Mouse (Mus musculus): Measurements from ENCODE around the gene Ruvbl2. TPM values are rescaled to one million over a fixed set of nuclear protein-coding genes. Genes with fewer than 3 reads are reported as not detected.
"Not testable (repeated sequence)": the region's sequence is repeated elsewhere in the genome, so short reads cannot be mapped to it uniquely, and the experiment has no call there.

The Ruvbl2 gene
- total RNA-seq (2022) = 10 to 100 TPM; 23.1 to 31.5 (median 26.8) TPM

DNA sequence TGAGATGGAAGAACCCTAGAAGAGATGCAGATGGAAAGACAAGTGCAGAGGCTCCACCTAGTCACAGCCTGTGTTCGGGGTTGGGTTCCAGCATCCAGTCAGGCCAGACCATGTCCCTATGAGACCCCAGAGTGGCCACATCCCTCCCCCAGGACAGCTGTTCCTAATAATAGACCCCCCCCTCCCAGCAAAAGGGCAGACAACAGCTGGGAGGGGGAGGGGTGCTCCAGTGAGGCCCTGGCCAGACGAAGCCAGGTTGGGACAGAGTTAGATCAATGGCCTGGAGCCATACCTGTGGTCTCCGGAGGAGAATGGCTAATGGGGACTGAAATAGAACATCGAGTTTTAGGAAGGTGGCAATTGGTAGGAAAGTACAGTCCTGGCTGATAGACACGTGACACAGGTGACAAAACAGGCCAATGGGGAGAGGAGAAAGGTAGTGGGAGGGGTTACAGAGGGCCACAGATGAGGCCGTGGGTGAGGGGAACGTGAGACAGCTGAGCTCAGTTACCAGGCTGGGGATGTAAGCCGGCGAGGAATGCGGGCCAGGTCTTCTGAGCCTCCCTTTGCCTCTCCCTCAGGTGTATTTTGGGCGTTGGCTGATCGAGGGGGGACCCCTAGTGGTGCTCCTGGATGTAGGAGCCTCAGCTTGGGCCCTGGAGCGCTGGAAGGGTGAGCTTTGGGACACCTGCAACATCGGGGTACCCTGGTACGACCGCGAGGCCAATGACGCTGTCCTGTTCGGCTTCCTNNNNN, at the start of gene Ruvbl2:
TSS of gene Ruvbl2 (minus strand) at position 576 of the 756 bp plus-strand sequence.
- no peak for DNase-seq (ENCODE audit: low spot score)

DNA sequence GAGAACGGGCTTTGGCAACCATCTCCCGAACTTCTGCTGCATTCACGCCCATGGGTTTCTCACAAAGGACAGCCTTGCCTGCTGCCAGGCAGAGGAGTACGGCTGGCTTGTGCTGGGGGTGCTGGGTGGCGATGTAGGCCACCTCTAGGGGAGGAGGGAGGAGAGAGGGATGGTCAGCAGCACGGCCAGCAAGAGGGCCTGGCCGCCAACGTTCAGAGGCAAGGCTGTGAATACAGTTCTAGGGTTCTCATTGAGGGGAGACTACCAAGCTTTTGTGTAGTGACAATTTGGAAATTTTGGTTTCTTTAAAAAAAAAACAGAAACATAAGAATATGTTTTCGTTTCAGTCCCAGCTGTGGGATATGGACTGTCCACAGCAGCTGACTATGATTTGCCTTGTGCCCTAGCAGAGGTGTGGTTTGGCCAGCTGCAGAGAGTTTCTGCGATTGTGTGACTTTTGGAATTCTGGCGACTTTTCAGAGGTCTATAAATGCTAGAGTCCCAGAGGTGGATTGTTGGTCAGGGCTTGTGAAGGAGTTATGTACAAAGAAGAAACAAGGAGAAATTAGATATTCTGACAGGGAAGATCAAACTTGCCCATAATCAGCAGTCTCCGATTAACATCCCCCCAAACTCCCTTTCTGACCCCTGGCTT, 49.0 kb upstream of the Ruvbl2 start, which contains the start of gene Gm45808:
TSS of gene Gm45808 (minus strand) at position 51 of the 655 bp plus-strand sequence.
- no peak for DNase-seq (ENCODE audit: low spot score)

DNA sequence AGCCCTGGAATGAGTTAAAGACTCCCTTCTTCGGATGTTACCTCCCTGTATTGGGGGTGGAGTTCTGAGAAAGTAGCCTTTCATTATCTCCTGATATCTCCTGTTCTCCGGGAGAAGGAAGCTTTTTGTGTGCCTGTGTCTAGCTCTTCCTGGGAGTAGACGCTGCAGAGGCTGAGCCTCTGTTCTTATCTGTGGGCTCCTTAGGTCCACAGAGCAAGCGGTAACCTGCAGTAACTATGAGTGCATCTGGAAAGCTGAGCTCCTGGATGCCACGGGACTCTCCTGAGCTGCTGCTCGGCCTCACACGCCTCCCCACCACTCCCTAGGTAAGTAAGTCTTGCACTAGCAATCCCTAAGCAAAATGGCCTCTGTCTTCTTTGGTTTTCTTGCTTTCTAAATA, 48.3 kb upstream of the Ruvbl2 start:
- no peak for DNase-seq (ENCODE audit: low spot score)

DNA sequence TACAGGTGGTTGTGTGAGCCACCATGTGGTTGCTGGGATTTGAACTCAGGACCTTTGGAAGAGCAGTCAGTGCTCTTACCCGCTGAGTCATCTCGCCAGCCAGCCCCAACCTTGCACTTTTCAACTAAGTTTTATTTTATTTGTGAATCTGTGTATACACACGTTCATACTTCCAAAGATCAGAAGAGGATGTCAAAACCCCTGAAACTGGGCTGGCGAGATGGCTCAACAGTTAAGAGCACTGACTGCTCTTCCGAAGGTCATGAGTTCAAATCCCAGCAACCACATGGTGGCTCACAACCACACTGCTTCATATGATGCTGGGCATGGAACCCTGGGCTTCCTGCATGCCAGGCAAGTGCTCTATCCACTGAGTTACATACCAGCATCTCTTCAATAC, 47.1 kb upstream of the Ruvbl2 start:
- not testable (repeated sequence) for DNase-seq (ENCODE audit: low spot score)

DNA sequence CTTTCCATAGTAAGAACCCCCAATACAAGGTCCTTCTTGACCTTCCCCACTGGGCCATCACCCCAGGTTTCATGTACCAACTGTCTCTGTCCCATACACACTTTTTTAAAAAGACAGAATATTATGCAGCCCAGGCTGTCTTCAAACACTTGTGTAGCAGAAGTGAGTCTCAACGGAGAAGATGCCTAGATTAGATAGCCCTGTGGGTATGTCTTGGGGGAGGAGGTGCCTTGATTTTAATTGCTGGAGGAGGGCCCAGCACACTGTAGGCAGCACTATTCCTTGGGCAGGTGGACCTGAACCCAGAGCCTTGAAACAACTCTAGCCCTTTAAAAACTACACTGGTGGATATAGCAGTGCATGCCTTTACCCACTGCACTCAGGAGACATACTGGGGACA, 44.3 kb upstream of the Ruvbl2 start:
- no peak for DNase-seq (ENCODE audit: low spot score)

DNA sequence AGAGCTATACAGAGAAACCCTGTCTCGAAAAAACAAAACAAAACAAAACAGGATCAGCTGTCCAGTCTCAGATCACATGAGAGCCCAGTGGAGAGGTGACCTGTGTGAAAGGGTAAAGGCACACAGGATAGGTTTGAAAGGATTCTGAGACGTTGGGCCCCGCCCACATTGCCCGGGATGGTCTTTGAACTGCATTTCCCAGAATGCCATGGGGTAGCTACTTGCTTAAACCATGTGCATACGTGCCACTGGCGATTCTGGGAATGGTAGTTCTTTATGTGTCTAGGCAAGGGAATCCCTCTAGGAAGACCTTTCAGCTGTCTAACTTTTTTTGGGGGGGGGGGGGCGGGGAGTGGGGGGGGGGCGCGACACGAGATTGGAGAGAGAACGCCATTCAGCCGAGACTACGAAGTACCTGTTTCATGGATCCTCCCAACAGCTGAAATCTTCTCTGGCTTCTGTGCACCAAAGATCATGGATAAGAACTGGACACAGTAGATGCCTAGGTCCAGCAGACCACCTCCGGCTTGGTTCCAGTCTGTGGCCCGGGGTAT, 43.6 kb upstream of the Ruvbl2 start, which contains the start of gene Tulp2:
TSS of gene Tulp2 (plus strand) at position 504 of the 554 bp plus-strand sequence.
- DNase-seq (ENCODE audit: low spot score) = peak; percentile 61

DNA sequence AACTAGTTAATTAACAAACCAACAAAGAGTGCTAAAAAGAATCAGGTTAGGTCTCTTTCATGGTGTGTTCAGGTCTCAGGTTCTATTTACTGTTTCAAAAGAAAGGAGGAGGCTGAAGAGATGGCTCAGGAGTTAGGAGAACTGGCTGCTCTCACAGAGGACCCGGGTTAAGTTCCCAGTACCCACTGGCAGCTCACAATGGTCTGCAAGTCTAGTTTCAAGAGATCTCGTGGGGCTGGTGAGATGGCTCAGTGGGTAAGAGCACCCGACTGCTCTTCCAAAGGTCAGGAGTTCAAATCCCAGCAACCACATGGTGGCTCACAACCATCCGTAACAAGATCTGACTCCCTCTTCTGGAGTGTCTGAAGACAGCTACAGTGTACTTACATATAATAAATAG, 42.4 kb upstream of the Ruvbl2 start:
- not testable (repeated sequence) for DNase-seq (ENCODE audit: low spot score)

DNA sequence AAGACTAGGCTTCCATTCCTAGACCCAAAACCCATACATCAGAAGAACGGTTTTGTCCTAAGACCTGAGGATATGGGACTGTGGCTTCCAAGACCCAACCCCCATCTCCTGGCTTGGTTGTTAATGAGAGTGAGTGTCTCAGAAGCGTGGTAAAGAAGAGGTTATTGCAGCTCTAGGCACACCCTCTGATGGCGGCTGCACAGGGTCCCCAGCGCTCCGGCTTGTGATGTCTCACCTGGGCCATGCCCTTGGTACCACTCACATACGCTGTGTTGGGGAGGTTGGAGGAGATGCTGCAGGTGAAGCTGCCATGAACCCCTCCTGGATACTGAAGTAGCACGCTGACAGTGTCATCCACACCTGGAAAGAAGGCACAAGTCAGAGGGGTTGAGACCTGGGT, 40.9 kb upstream of the Ruvbl2 start:
- DNase-seq (ENCODE audit: low spot score) = no peak

DNA sequence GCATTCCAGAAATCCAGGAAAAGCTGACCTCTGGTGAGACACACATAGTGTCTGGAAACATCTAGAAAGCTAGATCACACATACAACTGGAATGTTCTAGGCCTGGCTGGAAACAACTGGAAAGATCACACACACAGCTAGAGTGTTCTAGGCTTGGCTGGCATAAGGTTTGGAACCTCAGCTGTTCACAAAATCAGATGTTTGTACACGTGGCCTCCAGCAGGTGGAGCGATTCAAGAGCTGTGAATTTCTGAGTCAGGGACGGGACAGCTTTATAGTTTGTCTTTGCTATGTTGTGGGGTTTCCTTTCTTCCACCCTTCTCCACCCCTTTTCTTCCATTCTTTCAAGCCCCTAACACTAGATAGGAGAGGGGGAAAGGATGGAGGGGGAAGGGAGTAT, 39.1 kb upstream of the Ruvbl2 start:
- peak; percentile 62 for DNase-seq (ENCODE audit: low spot score)

DNA sequence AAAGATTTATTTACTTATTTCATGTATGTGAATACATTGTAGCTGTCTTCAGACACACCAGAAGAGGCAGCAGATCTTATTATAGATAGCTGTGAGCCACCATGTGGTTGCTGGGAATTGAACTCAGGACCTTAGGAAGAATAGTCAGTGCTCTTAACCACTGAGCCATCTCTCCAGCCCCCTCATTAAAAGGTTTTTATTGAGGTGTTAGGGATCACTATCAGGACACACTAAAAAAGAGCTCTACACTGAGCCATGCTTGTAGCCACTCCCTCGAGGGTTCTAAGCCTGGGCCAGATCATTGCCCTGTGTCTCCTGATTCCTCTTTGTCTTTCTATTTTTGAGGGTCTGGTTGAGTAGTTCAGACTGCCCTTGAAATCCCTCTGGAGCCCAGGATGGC, 38.6 kb upstream of the Ruvbl2 start:
- DNase-seq (ENCODE audit: low spot score) = no peak

DNA sequence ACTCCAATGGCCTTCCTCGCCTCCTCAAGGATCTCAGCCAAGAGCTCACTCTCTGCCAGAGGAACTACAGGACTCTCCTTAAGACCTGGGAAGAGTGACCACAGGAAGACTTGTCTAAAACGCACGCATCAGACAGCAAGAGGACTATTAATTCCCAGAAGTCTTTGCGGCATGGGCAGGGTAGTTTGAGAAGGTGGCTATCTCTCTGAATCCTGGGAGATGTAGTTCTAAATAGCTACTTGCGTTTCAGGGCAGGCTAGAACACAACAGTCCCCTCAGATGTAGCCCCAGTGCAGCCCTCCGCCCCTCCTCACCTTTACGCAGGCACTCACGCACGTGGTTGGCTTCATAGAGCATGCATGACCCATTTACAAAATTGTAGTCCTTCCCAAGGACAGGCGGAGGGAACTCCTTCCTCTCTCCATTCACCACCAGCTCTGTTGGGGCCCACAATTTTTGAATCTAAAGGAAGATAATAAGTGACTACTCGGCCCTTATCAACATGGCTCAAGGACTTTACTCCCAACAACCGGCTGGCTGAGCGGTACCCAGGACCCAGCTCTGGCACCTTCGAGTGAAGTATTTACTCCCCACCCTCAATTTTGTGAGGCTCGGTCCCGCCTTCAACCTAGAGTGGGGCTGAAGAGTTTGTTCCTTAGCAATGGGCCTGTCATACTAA, 37.5 kb upstream of the Ruvbl2 start:
- no peak for DNase-seq (ENCODE audit: low spot score)

DNA sequence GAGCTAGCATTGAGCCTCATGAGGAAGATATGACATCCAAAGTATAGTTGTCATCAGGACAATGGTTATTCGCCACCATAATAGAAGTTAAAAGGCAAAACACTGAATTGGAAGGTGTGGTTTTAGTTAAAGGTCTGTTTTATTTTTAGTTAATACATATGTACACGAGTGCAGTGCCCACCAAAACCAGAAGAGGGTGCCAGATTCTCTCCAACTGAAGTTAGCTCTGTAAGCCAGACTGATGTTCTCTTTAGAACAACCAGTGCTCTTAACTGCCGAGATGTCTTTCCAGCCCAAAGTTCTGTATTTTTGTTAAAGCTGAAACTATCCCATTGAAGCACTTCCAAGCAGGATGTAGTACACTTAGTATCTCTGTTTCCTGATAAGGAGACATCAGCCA, 33.0 kb upstream of the Ruvbl2 start:
- DNase-seq (ENCODE audit: low spot score) = peak; percentile 78

DNA sequence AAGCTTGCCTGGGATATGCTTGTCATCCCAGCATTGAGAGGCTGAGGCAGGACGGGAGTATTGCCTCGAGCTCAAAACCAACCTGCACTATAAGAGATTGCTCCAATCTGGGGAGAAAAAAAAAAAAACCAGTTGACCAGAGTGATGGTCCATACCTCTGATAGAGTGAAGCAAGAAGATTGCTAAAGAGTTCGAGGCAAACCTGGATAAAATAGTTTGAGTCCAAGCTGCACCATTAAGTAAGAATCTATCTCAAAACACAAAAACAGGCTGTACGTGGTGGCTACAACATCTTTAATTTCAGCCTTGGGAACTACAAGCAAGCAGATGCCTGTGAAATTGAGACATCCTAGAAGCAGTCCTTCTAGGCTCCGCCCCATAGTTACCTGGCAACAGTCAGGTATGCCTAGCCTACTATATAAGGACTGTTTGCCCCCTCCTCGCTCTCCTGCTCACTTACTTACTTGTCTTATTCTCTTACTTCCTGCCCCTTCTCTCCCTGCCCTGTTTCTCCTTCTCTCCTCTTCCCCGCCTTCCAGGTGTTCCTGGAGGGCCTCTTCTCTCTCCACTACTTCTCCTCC, 29.3 kb upstream of the Ruvbl2 start:
- DNase-seq (ENCODE audit: low spot score) = no peak

DNA sequence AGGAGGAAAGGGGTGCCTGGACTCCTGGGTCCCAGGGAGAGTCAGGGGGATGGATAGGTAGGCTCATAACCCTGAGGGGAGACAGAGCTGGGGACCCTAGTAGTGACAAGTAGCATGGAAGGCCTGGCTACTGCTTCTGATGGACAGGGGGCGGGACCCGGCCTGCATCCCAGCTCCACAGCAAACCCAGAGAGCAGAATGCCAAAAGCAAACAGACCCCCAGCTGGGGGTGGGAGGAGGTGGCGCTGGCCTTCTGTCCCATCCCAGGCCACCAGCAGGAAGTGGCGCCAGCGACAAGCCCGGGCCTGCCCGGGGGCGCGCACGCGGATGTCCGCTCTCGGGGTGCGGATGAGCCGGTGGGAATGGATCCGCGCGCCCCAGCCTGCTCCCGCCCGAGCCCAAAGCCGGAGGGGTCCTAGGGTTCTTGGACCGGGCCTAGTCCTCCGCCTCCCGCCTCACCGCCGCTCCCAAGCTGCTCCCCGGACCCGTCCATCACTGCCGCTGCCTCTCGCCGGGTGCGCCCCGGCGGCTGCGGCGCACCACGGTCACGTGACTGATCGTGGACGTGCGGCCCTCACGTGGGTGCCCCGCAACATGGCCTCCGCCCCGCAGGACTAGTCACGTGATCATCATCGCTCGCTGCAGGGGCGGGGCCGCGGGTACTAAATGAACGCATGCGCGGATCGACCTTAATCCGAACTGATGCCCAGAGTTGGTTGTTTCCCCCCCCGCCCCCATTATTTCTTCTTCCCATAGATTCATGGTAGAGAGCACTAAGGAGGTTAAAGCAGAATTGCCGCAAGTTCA, 28.6 kb upstream of the Ruvbl2 start, which contains the start of gene Bax:
TSS of gene Bax (minus strand) at position 616 of the 807 bp plus-strand sequence.
- DNase-seq (ENCODE audit: low spot score) = peak; percentile 95

DNA sequence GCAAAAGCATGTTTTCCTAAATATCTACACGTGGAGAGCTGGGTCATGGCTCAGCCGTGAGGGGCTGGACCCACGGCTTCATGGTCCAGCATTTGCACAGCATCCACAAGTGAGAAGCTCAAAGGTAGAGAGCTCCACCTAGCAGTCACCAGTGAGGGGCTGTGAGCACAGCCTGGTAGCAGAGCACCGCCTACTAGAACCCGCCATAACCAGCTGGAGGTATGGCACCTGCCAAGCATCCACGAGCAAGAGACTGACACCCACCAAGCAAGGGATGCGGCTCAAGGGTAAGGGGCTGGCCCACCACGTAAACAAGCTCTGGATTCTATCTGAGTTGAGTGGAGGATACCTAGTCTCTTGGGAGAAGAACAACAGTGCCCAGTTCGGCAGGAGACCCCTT, 27.7 kb upstream of the Ruvbl2 start:
- DNase-seq (ENCODE audit: low spot score) = no peak

DNA sequence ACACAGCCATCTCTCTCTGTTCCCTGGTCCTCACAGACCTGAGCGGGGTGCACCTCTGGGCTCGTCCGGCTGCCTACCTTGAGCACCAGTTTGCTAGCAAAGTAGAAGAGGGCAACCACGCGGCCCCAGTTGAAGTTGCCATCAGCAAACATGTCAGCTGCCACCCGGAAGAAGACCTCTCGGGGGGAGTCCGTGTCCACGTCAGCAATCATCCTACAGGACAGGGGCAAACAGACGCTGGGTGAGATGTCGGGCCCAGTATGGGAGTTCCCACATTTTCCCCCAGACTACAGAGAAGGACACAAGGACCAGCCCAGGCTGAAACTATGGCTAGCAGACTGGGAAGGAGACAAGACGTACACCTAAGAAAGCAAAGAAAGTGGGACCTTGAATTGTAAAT, 27.2 kb upstream of the Ruvbl2 start:
- DNase-seq (ENCODE audit: low spot score) = no peak

DNA sequence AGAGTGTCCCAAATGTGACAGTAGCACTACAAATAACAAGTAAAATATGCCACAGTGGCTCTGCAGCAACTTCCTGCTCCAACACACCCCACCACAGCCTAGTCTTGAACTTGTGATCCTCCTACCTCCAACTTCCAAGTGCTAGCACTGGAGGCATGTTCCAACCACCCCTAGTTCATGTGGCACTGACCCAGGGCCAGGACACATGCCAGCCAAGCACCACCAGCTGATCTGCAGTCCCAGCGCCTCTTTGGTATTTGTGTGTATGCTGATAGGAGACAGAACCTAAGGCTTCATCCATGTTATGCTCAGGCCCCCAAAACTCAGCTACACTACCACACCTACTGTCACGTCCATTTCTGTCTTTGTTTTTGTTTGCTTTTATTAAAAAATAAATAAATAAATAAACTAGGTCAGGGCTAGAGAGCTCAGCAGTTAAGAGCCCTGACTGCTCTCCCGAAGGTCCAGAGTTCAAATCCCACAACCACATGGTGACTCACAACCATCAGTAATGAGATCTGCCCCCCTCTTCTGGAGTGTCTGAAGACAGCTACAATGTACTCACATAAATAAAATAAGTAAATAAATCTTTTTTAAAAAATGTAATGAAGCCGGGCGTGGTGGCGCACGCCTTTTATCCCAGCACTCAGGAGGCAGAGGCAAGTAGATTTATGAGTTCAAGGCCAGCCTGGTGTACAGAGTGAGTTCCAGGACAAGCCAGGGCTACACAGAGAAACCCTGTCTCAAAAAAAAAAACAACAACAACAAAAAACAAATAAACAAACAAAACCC, 26.3 kb upstream of the Ruvbl2 start:
- DNase-seq (ENCODE audit: low spot score) = no peak

DNA sequence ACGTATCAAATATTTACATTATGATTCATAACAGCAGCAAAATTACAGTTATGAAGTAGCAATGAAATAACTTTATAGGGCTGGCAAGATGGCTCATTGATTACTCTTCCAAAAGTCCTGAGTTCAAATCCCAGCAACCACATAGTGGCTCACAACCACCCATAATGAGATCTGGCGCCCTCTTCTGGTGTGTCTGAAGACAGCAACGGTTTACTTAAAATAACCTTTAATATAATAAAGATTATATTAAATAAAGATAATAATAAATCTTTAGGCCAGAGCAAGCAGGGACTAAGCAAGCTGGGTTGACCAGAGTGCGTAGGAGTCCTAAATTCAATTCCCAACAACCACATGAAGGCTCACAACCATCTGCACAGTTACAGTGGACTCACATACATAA, 25.0 kb upstream of the Ruvbl2 start:
- not testable (repeated sequence) for DNase-seq (ENCODE audit: low spot score)

DNA sequence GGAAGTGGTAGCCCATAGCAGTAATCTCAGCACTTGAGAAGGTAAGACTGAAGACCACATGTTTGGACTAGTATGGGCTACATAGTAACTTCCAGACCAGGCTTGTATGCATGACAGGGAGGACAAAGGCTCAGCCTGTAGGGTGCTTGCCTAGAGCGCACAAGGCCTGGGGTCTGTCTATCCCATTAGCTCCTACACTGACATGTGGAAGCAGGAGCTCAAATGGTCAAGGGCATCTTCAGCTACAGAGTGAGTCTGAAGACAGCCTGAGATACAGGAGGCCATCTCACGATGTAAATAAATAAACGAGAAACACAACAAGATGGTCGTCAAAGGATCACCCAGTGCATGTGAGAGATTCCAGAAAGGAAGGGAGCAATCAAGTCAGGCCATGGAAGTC, 24.4 kb upstream of the Ruvbl2 start:
- no peak for DNase-seq (ENCODE audit: low spot score)

DNA sequence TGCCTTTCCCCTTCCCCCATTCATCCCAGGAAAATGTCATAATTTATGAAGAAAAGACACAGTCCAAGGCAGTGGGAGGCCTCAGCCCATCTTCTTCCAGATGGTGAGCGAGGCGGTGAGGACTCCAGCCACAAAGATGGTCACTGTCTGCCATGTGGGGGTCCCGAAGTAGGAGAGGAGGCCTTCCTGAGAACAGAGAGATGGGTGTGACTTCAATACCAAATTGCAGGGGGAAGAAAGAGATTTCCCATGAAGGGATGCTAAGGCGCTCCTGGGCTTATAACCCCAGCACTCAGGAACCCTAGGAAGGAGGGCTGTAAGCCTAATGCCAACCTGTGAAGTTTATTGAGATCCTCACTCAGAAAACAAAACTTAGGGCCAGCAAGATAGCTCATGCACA, 23.9 kb upstream of the Ruvbl2 start:
- DNase-seq (ENCODE audit: low spot score) = no peak

Data from heart, adult 8-10 months (tissue).